11 mouse cellular contexts compared by ENCODE assay signal in genomic region chr7:67566510-67567237, GRCm38 (mm10).
DNase-seq lines count a peak whose midpoint lies in the region; ATAC-seq and TF ChIP-seq lines count a peak whose summit lies in the region.
"Had no signal": no experiment of that assay in that cellular context is flagged by ENCODE, and none has a peak within 500 bp of the region (broad histone marks: within the 10 kb centered on the region; RNA-seq: fewer than 3 reads in every experiment).

No protein-coding gene starts in this region.

- H3K27me3 ChIP-seq in heart, embryonic 10.5 days (ENCODE audit: insufficient read depth, poor library complexity, severe bottlenecking), result no peaks in the 10 kb centered on the region
- H3K27me3 ChIP-seq in embryonic facial prominence, embryonic 15.5 days, result no peaks in the 10 kb centered on the region

- H3K4me3 ChIP-seq in heart, embryonic 10.5 days, result no peak overlapping the region
- no peak overlapping the region for H3K4me3 ChIP-seq in embryonic facial prominence, embryonic 15.5 days (replicated peaks)
- H3K4me3 ChIP-seq in left cerebral cortex, adult 2 months, result no peak overlapping the region

- H3K27ac ChIP-seq in heart, embryonic 10.5 days, result no peak overlapping the region
- peak overlapping the region; percentile 31 for H3K27ac ChIP-seq in embryonic facial prominence, embryonic 15.5 days (replicated peaks)
- no peak overlapping the region for H3K27ac ChIP-seq in left cerebral cortex, adult 2 months
- H3K27ac ChIP-seq: kidney, postnatal 0 days had no signal

- no peak for TF ChIP-seq CTCF in left cerebral cortex, adult 2 months (IDR thresholded peaks at IDR 0.05)

- H3K9ac ChIP-seq in embryonic facial prominence, embryonic 15.5 days, result no peak overlapping the region

- H3K9me3 ChIP-seq in heart, embryonic 10.5 days, result no peaks in the 10 kb centered on the region
- H3K9me3 ChIP-seq in embryonic facial prominence, embryonic 15.5 days (replicated peaks), result no peaks in the 10 kb centered on the region

- DNase-seq in heart, adult 8-10 months (ENCODE audit: low spot score), result peak; percentile 48
- DNase-seq in heart, embryonic 10.5 days (ENCODE audit: low spot score), result no peak
- DNase-seq in ES-CJ7 (ENCODE audit: low read depth, low spot score), result peak; percentile 9
- peak; percentile 41 for DNase-seq in R1 (ENCODE audit: low read depth, low spot score)
- DNase-seq in left cerebral cortex, adult 2 months (ENCODE audit: extremely low spot score in 1 of 2, low spot score in 2 of 2), result no peak
- DNase-seq in left cerebral cortex, adult 9 months (ENCODE audit: low spot score in 2 of 2), result no peak
- DNase-seq: cerebellum, adult 11 months; spleen, adult 18-20 months had no signal

- no peaks in the 10 kb centered on the region for H3K36me3 ChIP-seq in heart, embryonic 10.5 days
- no peaks in the 10 kb centered on the region for H3K36me3 ChIP-seq in embryonic facial prominence, embryonic 15.5 days

- intact Hi-C loops in left cerebral cortex, adult 2 months (cut with DNase I), result loop anchor here (5.0 kb wide), 1 partner anchor 51 kb away; no protein-coding TSS in a partner anchor

- no peak overlapping the region for H3K4me2 ChIP-seq in embryonic facial prominence, embryonic 15.5 days (replicated peaks)

- 63% methylated on average over 8 of the region's 8 CpGs for WGBS in heart, embryonic 10.5 days
- WGBS in embryonic facial prominence, embryonic 15.5 days, result 42% methylated on average over 8 of the region's 8 CpGs

- peaks cover 20% of the 10 kb centered on the region for H3K4me1 ChIP-seq in heart, embryonic 10.5 days
- peaks cover 29% of the 10 kb centered on the region for H3K4me1 ChIP-seq in embryonic facial prominence, embryonic 15.5 days

- ATAC-seq in embryonic facial prominence, embryonic 15.5 days (ENCODE audit: insufficient number of reproducible peaks, low FRiP score, low TSS enrichment, low read depth), result 0 out of 2 replicates have a peak, but pooled peaks have one; percentile 65
- ATAC-seq: activated CD4-positive, CD25-positive, alpha-beta regulatory T cell, adult 4 months had no signal

Comparison
In these comparisons a context has a peak if more than half of its experiments do, and no peak if none do; other contexts are left out.
1. DNase-seq: peak in heart, adult 8-10 months (single experiment), ES-CJ7 (single experiment) and R1 (single experiment); none in heart, embryonic 10.5 days (single experiment), left cerebral cortex, adult 2 months (0 of 2) and left cerebral cortex, adult 9 months (0 of 2).